Mouse (Mus musculus) layer of hippocampus, postnatal 25 days (tissue): ENCODE measurements around the gene Mvk. TPM values are rescaled to one million over a fixed set of nuclear protein-coding genes. Genes with fewer than 3 reads are reported as not detected.
A peak's percentile ranks its signal among the peaks of the same experiment; 100 is the strongest.

Source experiments
- DNase-seq, 2 experiments: peaks; one replicate each; pipeline ENCODE4 v3.0.0; 2022; ENCODE audit warnings: mixed read lengths in 2 of 2, low spot score in 1 of 2; ENCODE audit errors: extremely low spot score in 1 of 2
- total RNA-seq, 2 experiments: library from RNA; stranded (reverse); gene quantifications; 2 replicates each; pipeline ENCODE4 v1.2.3; 2021

Mvk gene
- 10 to 100 TPM; 33.6 to 36.7 TPM for total RNA-seq

DNA sequence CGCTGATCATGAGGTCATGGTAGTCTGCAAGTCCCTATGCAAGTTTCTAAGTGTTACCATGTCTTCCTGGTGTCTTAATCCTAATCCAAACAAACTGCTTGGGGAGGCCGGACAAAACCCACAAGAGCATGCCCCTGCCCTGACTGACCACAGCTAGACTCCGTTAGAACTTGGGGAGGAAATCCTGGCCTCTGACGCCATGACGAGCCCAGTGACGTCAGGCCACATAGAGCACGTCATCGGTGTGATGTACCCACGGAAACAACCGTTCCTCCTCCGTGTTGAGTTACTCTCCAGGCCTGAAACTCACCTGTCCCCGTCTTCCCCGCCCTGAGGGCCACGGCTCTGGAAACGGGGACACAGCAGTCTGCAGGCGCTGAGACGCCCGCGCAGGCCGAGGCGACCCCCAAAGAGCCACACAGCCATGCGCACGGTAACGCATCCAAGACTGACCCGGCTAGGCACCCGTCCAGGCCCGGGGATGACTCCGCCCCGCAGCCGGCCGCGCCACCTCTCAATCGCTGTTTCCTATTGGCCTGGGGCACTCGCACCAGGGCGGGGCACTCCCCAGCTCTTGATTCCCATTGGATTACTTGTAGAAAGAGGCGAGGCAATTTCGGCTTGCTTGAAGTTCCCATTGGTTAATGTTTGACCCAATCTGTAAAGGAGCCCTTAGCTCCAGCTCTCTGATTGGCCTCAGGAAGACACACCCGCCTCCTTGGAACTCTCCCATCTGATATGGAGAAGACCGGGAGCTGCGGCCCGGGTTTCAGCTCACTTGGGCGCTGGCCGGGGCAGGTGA, at the start of gene Mvk, which contains the start of gene Mmab:
Mvk (plus strand) TSS at position 704 of the 802 bp plus-strand sequence.
Mmab (minus strand) TSS at position 495 of the 802 bp plus-strand sequence.
- DNase-seq: peak; percentile 95 to 99

DNA sequence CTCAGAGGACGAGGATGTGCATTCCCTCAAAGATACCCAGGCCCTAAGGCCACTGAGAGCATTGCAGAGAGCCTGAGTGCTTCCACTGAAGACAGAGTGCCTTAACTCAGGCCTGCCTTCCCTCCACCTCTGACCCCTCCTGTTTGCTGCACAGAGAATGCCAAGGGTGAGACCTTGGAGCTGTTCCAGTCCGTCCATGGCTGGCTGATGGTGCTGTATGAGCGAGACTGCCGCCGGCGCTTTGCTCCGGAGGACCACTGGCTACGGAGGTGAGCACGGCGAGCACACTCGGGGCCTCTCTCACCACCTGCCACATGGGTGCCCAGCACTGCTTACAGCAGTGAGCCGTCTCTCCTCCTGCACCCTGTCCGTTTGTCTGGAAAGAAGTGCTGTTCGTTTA, 37.5 kb upstream of the Mvk start:
- no peak for DNase-seq

DNA sequence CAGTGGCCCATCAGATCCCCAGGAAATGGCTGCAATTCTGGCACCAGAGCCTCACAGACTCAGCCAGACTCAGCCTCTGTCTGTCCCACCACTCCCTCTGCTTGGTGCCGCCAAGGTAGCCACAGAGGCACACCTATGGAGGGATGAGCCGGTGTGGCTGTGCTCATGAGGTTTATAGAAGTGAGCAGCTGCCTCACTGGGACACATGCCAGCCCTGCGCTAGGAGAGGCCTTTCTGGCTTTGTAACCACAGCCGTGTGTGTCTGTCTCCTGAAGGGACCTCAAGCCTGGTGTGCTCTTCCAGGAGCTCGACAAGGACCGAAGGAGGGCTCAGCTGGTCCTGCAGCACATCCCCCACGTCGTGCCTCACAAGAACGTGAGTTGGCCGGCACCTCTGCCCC, 36.8 kb upstream of the Mvk start:
- DNase-seq: no peak

DNA sequence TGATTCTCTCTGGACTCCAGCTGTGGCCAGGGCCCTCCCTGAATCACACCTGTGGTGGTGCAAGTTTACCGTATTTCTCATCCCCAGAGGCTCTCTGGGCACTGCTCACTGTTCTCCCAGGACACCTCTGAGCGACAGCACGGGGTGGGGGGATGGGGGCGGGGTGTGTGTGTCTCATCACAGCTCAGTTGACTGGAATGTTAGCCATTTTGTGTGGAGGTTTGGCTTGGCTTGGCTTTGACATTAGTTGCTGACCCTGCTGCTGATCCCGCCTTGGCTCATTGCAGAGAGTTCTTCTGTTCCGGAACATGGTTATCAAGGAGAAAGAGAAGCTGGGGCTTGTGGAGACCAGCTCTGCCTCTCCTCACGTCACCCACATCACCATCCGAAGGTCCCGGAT, 36.3 kb upstream of the Mvk start:
- DNase-seq: no peak

DNA sequence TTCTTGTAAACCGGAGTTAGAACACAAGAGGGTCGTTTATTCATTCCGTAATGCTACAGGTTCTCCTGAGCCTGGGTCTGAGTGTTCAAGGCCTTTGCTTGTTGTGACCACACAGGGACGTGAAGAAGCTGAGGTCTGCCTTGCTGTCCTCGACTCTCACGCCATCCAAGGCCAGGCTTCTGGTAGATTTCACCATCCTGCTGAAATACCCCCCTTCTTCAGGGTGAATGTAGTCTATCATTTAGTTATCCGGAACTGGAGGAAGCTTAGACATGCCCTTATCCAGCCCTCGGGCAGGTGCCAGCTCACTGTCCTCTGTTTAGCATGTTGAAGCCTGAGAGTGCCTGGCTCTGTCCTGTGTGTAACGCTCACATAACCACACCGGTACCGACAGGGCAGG, 35.2 kb upstream of the Mvk start:
- no peak for DNase-seq

DNA sequence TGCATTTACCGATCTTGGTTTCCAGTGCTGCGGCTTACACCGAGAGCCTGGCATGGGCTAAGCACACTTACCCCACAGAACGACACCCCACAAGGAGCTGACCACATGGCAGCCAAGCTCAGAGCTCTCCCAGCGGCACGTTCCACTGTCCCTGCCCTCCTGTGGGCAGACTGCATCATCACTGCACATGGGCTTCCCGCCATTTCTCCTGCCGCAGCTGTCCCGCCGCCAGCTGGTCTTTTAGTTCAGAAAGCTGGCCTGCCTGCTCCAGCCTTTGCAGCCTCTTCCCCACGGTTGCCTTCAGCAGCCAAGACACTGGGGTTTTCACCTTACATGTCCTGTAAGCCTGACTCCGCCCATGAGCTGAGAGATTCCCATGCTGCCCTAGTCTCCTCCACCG, 33.6 kb upstream of the Mvk start:
- no peak for DNase-seq

DNA sequence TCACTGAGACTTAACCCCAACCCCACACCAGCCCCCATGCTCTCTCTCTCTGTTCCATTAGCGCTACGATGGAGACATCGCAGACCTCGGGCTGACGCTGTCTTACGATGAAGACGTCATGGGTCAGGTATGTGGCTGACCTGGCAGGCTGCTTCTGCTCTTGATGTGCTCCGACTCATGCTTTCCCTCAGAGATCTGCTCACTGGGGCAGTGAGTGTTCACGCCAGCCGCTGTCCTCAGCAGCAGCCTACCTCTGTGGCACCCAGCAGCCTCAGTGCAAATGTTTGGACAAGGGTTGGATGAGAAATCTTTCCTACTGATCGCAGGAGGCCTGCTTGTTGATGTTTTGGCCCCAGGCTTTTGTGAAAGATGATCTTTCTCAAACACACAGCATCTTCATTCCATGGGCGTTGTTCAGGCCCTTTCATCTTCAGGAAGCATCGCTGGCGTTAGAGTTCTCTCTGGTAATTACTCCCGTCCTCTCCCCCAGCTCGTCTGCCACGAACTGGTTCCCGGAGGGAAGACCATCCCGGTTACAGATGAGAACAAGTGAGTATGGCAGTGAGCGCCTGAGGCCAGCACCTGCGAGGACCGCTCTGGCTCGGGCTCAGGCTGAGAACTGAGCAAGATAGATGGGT, 31.6 kb upstream of the Mvk start:
- no peak for DNase-seq

DNA sequence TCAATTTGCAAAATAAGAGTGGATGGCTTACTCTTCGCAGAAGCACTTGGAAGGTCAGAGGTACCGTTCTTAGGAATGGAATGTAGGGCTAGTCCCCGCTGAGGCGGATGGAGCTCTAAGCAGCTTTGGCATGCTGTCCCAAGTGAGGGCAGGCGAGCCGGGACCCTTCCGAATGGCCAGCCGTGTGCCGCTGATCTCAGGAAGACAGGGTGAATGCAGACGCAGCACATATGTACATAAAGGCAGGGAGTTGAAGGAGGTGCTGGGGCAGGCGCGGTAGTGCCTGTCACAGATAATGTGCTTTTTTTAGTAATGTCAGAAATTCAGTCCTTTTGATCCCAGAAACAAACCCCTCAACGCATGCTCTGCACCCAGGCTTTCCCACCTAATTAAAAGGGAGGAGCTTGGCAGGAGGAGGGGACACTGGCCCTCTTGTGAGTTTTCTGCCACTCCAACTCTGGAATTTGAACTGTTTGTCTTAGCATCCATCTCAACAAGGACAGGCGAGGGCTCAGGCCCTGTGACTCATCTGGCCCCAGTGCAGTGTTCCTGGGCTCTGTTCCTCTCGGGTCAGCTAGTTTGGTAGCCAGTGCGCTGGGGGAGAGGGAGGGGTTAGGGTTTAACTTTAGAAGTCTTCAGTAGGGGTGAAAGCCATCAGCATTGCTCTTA, 30.9 kb upstream of the Mvk start:
- no peak for DNase-seq

DNA sequence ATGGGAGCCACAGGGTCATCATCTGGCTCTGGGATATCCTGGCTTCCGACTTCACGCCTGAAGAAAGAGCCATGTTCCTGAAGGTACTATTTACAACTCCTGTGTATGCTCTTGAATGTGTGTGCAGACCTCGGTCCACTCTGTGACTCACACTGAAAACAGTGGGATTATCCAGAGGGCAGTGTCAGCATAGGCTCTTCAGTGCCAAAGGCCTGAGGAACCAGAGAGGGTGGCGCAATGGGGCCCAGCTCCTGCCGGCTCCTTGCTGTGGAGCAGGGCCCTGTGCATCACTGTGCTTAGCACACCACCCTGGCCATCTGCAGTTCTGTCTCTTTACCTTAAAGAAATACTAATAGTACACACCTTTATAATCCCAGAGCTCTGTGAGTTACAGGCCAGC, 28.5 kb upstream of the Mvk start:
- no peak for DNase-seq

DNA sequence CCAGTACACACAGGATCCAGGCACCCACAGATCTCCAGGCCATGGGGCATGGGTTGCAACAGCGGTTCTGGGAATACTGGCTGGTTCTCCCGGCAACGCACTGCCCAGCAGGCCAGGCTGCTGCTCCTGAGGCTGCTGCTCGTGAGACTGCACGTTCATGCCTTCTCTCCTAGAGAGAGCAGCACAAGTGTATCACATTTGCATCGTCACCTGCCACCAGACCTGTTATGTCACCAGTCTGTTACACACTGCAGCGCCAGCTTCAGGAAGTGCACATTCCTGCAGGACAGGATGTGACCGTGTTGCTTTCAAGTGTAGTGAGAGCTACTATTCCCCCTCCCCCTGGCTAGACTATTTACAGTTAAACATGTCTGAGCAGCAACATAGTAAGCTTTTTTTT, 27.2 kb upstream of the Mvk start:
- DNase-seq: no peak

DNA sequence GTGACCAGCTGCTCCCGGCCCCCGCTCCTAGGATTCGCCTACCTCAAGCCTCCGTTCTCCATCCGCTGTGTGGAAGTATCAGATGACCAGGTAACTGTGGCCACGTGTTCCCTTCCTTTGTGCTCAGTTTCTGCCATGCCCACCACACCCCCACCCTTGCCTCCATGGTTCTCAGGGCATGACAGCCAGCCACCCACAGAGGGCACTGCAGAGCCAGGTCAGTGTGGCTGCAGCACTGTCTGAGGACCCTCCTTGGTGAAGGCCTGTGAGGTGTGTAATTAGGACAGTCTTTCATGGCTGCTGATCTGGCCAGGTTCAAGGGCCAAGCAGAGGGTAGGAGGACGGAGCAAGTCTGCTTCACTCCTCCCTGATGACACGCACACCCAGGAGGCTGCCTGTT, 25.5 kb upstream of the Mvk start:
- DNase-seq: no peak

DNA sequence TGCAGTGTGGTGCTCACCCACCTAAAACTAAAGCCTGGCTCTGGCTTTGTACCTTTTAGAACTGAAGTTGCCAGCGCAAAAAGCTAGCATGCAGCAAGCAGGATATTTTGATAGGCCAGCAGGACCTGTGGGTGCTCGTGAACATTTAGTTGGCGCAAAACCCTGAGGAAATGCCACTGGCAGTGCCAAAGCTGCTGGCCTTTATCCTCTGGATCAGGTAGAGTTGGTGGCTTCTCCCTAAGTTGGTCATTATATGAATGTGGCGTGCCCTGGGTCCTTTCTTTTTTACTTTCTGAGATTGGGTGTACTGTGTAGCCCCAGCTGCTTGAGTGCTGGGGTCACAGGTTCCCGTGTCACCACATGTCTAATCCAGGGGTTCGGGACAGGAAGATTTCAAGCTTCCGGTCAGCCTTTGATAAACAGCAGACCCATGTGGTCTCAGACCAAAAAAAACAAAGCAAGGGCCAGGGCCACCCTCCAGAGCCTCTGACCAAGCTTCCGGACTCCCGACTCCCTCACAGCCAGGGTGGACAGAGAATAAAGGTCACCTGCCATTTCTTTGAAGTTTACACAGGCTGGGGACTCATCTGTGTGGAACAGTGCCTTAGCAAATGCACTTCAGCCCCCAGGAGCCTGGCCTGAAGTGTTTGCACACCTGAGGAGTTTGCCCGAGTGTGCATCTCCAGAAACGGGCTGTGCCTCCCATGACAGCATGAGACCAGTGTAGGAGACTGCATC, 22.3 kb upstream of the Mvk start:
- no peak for DNase-seq

DNA sequence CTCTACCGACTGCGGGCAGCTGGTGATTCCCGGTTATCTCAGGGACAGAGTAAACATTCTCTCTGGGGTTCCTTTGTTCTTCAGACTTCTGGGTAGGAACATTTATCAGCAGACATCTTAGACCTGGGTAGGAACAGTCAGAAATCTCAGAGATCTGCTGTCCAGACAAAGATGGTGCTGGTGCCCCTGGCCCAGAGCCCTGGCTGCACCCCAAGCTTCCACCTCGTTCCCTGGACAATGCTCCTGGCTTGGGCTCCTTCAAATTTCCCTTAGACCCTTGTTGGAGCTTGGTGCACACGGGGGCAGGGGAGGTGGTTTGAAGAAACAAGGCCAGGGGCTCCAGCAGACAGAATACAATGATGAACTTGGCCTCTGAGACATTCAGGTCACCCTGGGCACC, 21.5 kb upstream of the Mvk start:
- no peak for DNase-seq

DNA sequence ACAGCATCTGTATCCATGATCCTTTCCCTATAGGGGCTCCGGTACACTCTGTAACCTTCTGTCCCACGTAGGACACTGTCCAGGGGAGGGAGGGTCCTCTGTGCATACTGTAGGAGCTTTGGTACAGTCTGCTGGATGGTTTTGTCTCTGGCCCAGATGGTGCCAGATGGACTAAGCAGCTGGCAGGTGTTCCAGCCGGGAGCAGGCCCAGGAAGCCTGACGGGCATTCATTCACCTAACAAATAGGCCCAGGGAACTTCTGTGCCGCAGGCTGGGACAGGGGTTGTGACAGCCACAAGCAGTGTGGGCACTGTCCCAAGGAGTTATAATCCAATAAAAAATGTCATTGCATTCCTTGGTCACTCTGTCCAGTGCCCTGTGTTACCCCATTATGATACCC, 20.1 kb upstream of the Mvk start:
- DNase-seq: no peak

DNA sequence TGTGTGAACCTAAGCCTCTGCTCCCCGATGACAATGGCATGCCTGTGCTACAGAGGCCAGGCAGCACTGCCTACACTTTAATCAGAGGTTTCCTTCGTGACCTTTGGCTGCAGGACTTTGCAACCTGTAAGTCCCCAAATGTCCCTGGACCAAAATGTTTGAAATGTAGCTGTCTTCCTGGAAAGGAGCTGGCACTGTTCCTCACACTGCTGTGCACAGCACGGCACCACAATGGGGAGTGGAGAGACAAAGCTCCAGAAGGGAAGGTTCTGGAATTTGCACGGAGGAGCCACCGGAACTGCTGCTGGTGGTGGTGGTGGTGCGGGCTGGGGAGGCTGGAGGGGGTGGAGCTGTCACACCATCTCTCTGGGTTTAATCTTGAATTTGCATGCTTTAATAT, 17.3 kb upstream of the Mvk start:
- DNase-seq: no peak

DNA sequence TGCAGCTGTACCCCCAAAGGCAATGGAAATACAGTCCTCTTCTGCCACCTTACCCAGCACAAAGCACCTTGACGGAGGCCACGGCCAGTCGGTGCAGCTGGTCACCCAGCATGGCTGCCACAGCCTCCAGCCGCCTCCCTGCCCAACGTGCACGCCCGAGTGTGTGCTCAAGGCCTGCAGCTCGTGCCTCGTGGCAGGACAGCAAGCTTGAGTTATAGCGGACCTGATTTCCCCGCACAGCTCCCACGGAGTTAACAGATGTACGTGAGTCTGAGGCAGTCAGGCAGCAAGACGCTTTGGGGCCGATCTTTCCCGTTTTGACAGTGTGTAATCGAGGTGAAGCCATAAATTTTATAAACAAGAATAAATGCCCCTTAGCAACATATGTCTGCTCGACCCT, 15.4 kb upstream of the Mvk start:
- no peak for DNase-seq

DNA sequence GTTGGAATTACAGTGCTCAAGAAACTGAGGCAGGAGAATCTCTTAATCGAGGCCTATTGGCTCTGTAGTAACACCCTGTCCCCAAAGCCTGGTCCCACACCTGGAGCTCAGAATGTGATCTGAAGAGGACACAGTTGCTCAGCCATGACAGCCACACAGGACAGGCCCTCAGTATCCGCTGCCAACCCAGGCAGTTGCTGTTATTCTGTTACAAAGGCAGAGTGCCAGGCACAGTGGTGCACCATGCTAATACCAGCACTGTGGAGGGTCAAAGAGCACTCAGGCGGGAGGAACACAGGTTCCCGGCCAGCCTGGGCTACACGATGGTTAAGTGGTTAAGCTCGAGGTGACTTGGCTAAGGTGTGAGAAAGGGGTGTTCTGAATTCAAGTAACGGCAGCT, 14.3 kb upstream of the Mvk start:
- no peak for DNase-seq

DNA sequence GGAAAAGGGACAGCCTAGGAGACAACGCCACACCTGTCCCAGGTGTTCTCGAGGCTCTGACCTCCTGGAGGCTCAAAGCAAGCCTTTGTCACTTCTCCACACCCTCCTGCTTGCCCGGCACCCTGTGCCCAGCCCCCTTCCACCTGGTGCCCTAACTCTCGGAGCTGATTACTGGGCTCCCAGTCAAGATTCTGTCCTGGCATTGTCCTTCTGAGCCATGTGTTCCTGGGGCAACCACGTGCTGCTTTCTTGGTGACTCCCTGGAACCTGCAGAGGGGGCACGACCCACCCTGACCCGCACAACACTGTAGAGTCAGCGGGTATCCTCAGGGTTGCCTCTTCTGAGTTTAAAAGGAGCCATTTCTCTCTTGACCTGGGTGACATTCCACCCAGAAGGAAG, 9.7 kb upstream of the Mvk start:
- no peak for DNase-seq

DNA sequence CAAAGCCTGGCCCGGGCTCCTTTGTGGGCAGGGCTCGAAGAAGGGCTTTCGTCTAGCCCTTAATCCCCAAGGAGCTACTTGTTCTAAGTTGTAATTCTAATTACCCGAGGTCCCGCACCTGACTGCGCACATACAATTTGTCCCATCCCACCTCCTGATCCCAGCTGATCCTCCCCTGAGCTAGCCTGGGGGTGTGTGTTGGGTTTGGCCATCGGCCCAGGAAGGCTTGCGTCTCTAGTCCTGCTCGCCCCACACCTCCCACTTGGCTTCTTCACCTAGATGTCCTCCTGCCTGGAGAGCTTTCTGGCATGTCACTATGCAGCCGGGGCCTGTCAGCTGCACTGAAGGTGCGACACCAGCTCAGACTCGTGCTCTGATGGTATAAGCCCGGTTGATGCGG, 8.5 kb upstream of the Mvk start:
- DNase-seq: no peak

DNA sequence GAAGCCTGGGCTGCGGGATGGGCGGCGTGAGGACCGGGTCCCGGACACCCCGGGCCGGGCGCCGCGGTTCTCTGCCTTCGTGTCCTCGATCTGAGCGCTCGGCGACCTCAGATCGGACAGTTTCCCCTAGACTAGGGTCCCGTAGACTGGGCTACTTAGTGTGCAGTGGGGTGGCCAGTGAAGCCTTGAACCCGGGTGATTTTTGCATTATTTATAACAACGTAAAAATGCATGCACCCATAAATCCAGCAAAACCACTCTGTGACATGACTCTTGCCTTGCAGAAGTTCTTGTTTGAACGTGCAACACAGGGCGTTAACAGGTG, 261 bp downstream of the Mvk start:
- DNase-seq: no peak

DNA sequence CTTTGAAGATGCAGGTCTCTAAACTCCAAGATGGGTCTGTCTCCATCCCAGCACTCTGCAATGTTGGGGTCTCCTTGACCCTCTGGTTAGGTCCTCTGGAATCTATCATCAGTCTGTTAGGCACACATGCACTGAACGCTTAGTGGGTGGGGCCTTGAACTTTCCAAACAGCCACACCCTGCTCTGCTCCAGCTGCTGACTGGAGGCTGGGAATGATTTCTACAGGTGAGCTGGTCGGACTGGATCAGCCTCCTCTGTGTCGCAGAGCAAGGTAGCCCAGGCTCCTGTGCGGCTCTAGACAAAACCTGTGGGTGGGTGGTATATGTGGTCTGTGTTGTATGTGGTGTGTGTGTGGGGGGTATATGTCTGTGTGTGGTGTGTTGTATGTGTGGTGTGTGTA, 4.9 kb downstream of the Mvk start:
- DNase-seq: no peak
